Mouse (Mus musculus): ENCODE measurements around the gene Gsx2. TPM values are rescaled to one million over a fixed set of nuclear protein-coding genes. Genes with fewer than 3 reads are reported as not detected.

Gene Gsx2
- polyA plus RNA-seq, 1 experiment from 2014 or later, result not detected

DNA sequence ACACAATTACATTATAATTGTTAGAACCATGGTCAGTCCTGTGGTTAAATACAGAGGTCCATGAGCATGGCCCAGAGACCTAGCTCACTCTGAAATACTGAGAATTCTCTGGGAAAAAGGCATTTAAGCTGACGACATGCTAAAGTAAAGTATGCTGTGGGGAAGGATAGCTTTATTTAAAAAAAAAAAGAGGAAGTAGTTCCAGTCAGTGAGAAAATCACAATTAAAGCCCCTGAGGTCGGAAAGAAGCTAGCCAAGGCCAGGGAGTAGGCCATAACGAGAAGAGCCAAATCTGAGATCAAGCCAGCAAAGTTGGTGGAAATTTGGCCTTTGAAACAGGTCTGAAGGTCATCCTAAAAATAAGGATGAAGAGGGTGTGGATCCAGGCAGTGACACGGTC lies 24.3 kb upstream of the Gsx2 start:
- Histone ChIP-seq H3K4me2 (ENCODE audit: low read length) (no peak overlapping the region), H3K36me3 (ENCODE audit: control insufficient read depth, insufficient read depth, low read length) (no peaks in the 10 kb centered on the region), H3K4me1 (ENCODE audit: control insufficient read depth, insufficient read depth, low read length) (no peaks in the 10 kb centered on the region), H3K4me3 (replicated peaks; ENCODE audit: low read depth, low read length) (no peak overlapping the region), H3K9ac (replicated peaks; ENCODE audit: low read length) (no peak overlapping the region), H3K27me3 (ENCODE audit: control insufficient read depth, insufficient read depth, low read length) (peaks cover 10% of the 10 kb centered on the region), H3K27ac (replicated peaks; ENCODE audit: low read depth, low read length) (no peak overlapping the region), H3K9me3 (ENCODE audit: control insufficient read depth, low read length) (no peaks in the 10 kb centered on the region)
- ATAC-seq (ENCODE audit: low FRiP score, low TSS enrichment) (no peak), DNase-seq (no peak)
- 85% methylated on average over 4 of the region's 4 CpGs for WGBS

DNA sequence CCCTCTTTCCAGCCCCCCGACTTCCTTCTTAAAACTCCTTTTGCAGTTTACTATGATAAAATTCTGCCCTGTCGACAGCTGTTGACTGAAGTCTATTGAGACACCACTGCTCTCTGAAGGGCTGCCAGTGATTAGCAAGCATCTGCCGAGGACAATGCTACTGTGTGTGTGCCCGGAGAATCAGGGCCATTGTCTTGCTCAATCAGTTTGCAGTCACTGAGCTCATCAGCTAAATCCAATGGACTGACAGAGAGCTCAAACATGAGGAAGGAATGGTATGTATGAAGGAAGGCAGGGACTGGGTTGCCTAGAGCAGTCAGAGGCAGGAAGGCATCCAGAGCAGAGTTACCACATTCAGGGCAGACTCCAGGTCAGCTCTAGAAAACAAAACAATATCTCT lies 12.2 kb upstream of the Gsx2 start:
- Histone ChIP-seq H3K27ac (replicated peaks; ENCODE audit: low read depth, low read length) (no peak overlapping the region), H3K4me1 (ENCODE audit: control insufficient read depth, insufficient read depth, low read length) (0 out of 2 replicates have a peak, but pooled peaks cover 5% of the 10 kb centered on the region), H3K27me3 (ENCODE audit: control insufficient read depth, insufficient read depth, low read length) (peaks cover 51% of the 10 kb centered on the region), H3K9ac (replicated peaks; ENCODE audit: low read length) (no peak overlapping the region), H3K4me2 (ENCODE audit: low read length) (no peak overlapping the region), H3K9me3 (ENCODE audit: control insufficient read depth, low read length) (peaks cover 5% of the 10 kb centered on the region; the same call in 1 of the 2 replicates), H3K4me3 (replicated peaks; ENCODE audit: low read depth, low read length) (no peak overlapping the region), H3K36me3 (ENCODE audit: control insufficient read depth, insufficient read depth, low read length) (no peaks in the 10 kb centered on the region)
- ATAC-seq (ENCODE audit: low FRiP score, low TSS enrichment) (no peak), DNase-seq (no peak)
- WGBS, result 8% methylated on average over 4 of the region's 4 CpGs

DNA sequence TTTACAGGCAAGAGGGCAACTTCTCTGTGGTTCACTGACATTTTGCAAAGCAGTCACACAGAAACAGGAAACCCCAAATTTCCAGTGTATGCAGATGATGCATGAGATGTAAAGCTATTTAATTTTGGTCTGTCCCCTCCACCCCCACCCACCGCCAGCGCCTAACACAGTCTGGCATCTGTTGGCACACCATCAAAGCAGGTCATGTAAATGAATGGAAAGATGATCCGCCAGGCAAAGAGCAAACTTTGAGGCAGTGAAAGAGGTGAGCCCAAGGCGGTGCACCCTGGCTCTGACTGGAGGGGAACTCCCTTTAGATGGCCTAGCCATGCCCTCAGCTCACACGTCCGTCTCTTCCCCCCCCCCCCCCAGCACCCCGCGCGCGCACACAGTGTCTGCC lies 8.7 kb upstream of the Gsx2 start:
- DNase-seq, result no peak
- no peak for ATAC-seq (ENCODE audit: low FRiP score, low TSS enrichment)
- Histone ChIP-seq H3K27me3 (ENCODE audit: control insufficient read depth, insufficient read depth, low read length) (peaks cover 86% of the 10 kb centered on the region), H3K4me1 (ENCODE audit: control insufficient read depth, insufficient read depth, low read length) (0 out of 2 replicates have a peak, but pooled peaks cover 5% of the 10 kb centered on the region), H3K4me2 (ENCODE audit: low read length) (peak overlapping the region; percentile 66), H3K36me3 (ENCODE audit: control insufficient read depth, insufficient read depth, low read length) (no peaks in the 10 kb centered on the region), H3K9me3 (ENCODE audit: control insufficient read depth, low read length) (peaks cover 5% of the 10 kb centered on the region; the same call in 1 of the 2 replicates), H3K9ac (replicated peaks; ENCODE audit: low read length) (no peak overlapping the region), H3K4me3 (replicated peaks; ENCODE audit: low read depth, low read length) (peak overlapping the region; percentile 40), H3K27ac (replicated peaks; ENCODE audit: low read depth, low read length) (no peak overlapping the region)
- 4% methylated on average over 8 of the region's 10 CpGs for WGBS

DNA sequence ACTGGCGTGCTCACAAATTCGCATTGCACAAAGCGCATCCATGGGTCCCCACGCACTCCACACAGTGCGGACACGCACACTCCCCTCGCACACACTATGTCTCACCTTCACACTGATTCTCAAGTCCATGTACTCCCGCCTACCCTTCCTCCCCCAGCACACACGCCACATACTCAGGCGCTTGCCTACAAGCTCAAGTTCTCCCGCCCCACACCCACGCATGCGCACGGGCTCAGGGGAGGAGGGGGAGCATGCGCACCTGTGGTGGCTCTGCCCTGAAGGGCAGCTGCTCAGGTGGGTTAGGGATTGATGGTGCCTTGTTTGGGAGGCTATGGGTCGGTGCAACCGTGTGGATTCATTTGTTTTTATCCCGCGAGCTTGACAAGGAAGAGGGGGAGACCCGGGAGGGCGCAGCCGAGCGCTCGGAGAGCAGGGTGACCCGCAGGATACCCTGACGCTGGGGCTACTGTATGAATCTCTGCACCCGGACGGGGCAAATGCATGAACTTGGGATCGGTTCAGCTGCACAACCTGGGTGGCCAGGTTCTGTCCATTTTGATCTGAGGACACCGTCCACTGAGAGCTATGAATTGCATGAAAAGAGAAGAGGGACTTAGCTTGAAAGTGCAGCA lies 8.2 kb upstream of the Gsx2 start:
- H3K9me3 ChIP-seq (ENCODE audit: control insufficient read depth, low read length), result peaks cover 5% of the 10 kb centered on the region; the same call in 1 of the 2 replicates
- WGBS, result under 1% methylated on average over 30 of the region's 30 CpGs
- no peaks in the 10 kb centered on the region for H3K36me3 ChIP-seq (ENCODE audit: control insufficient read depth, insufficient read depth, low read length)
- 0 out of 2 replicates have a peak, but pooled peaks cover 5% of the 10 kb centered on the region for H3K4me1 ChIP-seq (ENCODE audit: control insufficient read depth, insufficient read depth, low read length)
- peak overlapping the region; percentile 66 for H3K4me2 ChIP-seq (ENCODE audit: low read length)
- peak overlapping the region; percentile 31; the same call in 1 of the 2 replicates for H3K9ac ChIP-seq (replicated peaks; ENCODE audit: low read length)
- peak overlapping the region; percentile 40 for H3K4me3 ChIP-seq (replicated peaks; ENCODE audit: low read depth, low read length)
- ATAC-seq (ENCODE audit: low FRiP score, low TSS enrichment), result no peak
- peak; percentile 81 for DNase-seq
- no peak overlapping the region for H3K27ac ChIP-seq (replicated peaks; ENCODE audit: low read depth, low read length)
- H3K27me3 ChIP-seq (ENCODE audit: control insufficient read depth, insufficient read depth, low read length), result peaks cover 91% of the 10 kb centered on the region

DNA sequence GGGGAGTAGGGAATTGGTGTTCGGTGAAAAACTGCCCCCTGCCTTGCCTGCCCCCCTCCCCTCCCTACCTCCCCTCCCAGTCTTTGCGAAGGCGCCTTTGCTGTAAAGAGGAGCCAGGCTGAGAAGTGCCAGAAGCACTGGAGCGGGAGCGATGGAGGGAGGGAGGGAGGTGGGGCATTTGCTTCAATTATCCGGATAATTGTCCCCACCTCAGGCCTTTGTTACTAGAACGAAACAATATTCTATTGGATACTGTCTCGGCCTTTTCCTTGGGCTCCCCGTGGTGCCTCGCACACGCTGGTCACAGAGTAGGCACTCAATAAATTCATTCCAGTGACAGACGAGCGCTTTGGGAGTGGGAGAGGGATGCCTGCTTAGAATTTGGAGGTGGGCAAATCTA lies 5.3 kb upstream of the Gsx2 start:
- no peak for ATAC-seq (ENCODE audit: low FRiP score, low TSS enrichment)
- no peak for DNase-seq
- WGBS, result 0% methylated on average over 13 of the region's 13 CpGs
- Histone ChIP-seq H3K9me3 (ENCODE audit: control insufficient read depth, low read length) (peaks cover 5% of the 10 kb centered on the region; the same call in 1 of the 2 replicates), H3K27me3 (ENCODE audit: control insufficient read depth, insufficient read depth, low read length) (peaks cover 100% of the 10 kb centered on the region), H3K4me2 (ENCODE audit: low read length) (no peak overlapping the region), H3K4me1 (ENCODE audit: control insufficient read depth, insufficient read depth, low read length) (0 out of 2 replicates have a peak, but pooled peaks cover 5% of the 10 kb centered on the region), H3K27ac (replicated peaks; ENCODE audit: low read depth, low read length) (no peak overlapping the region), H3K4me3 (replicated peaks; ENCODE audit: low read depth, low read length) (no peak overlapping the region), H3K36me3 (ENCODE audit: control insufficient read depth, insufficient read depth, low read length) (no peaks in the 10 kb centered on the region), H3K9ac (replicated peaks; ENCODE audit: low read length) (no peak overlapping the region)

DNA sequence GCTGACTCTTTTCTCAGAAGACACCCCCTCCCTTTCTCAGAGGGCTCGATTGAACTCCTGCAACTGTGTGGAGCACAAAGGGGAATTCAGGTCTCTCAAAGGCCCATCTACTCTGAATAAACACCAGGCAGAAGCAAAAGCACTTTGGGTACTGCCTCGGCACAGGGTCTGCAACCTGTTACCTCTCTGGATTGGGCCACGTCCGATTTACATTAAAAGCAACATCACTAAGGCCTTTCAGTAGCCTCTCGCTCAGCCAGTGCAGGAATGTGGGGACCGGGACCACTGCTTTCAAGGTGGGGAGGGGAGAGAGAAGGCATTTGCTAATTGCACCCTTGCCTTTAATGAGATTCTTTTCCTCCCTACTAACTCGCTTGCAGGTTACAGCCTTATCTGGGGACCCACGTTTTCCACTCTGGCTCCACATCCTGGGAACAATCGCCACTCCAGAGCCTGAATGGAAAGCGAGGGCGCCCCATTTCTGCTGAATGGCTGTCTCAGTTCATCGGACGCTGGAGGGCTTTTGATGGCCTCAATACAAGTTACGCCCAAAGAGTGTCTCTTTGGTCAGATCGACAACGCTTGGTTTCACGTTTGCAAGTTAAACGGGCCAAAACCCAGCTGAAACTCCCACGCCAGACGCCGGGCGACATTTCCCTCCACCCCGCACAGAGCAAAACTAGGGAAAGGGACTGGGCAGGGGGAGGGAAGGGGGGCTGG lies 4.6 kb upstream of the Gsx2 start:
- H3K9me3 ChIP-seq (ENCODE audit: control insufficient read depth, low read length), result peaks cover under 1% of the 10 kb centered on the region; the same call in 1 of the 2 replicates
- no peak overlapping the region for H3K9ac ChIP-seq (replicated peaks; ENCODE audit: low read length)
- no peak overlapping the region for H3K4me2 ChIP-seq (ENCODE audit: low read length)
- no peaks in the 10 kb centered on the region for H3K36me3 ChIP-seq (ENCODE audit: control insufficient read depth, insufficient read depth, low read length)
- H3K27ac ChIP-seq (replicated peaks; ENCODE audit: low read depth, low read length), result no peak overlapping the region
- under 1% methylated on average over 23 of the region's 23 CpGs for WGBS
- peaks cover 9% of the 10 kb centered on the region; the same call in 1 of the 2 replicates for H3K4me1 ChIP-seq (ENCODE audit: control insufficient read depth, insufficient read depth, low read length)
- ATAC-seq (ENCODE audit: low FRiP score, low TSS enrichment), result no peak
- no peak for DNase-seq
- no peak overlapping the region for H3K4me3 ChIP-seq (replicated peaks; ENCODE audit: low read depth, low read length)
- H3K27me3 ChIP-seq (ENCODE audit: control insufficient read depth, insufficient read depth, low read length), result peaks cover 100% of the 10 kb centered on the region

DNA sequence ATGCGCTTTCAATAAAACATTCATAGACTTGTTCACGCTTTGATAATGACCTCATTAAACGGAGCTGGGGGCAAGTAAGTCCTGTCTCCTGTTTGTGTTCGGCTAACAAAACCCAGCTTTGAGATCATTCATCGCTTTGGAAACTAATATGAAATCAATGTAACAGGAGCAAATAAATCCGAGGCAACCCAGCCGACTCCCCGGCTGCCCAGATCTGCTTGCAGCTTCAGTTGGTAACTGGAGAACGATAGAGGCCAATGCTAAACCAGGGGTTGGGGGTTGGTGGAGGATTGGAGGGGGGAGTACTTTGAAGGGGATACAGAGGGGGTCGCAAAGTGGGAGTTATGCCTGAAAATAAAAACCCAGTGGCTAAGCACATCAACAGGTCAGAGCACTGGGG lies 3.5 kb upstream of the Gsx2 start:
- Histone ChIP-seq H3K36me3 (ENCODE audit: control insufficient read depth, insufficient read depth, low read length) (no peaks in the 10 kb centered on the region), H3K9me3 (ENCODE audit: control insufficient read depth, low read length) (no peaks in the 10 kb centered on the region), H3K9ac (replicated peaks; ENCODE audit: low read length) (no peak overlapping the region), H3K27me3 (ENCODE audit: control insufficient read depth, insufficient read depth, low read length) (peaks cover 100% of the 10 kb centered on the region), H3K27ac (replicated peaks; ENCODE audit: low read depth, low read length) (no peak overlapping the region), H3K4me1 (ENCODE audit: control insufficient read depth, insufficient read depth, low read length) (peaks cover 11% of the 10 kb centered on the region; the same call in 1 of the 2 replicates), H3K4me2 (ENCODE audit: low read length) (no peak overlapping the region), H3K4me3 (replicated peaks; ENCODE audit: low read depth, low read length) (no peak overlapping the region)
- no peak for ATAC-seq (ENCODE audit: low FRiP score, low TSS enrichment)
- WGBS, result under 1% methylated on average over 10 of the region's 10 CpGs
- DNase-seq, result no peak

DNA sequence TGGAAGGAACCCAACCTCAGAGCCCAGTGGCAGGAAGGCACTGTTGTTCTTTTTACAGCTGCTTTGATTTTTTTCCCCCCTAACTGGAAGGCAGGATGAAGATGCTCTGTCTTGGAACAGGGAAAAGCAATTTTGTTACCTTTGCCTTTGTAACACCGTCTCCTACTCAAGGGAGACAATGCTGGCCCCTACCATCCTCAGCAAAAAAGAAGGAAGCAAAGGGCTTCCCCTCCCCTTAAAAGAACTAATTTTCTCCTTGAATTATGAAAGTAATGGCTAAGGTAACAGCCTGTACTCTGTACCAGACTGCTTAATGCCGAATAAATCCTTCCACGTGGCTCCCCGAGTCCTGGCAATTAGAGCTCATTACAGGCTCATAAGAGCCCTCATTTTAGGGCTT lies 2.9 kb upstream of the Gsx2 start:
- WGBS, result under 1% methylated on average over 4 of the region's 4 CpGs
- Histone ChIP-seq H3K4me1 (ENCODE audit: control insufficient read depth, insufficient read depth, low read length) (peaks cover 8% of the 10 kb centered on the region; the same call in 1 of the 2 replicates), H3K27me3 (ENCODE audit: control insufficient read depth, insufficient read depth, low read length) (peaks cover 100% of the 10 kb centered on the region), H3K9ac (replicated peaks; ENCODE audit: low read length) (no peak overlapping the region), H3K4me2 (ENCODE audit: low read length) (no peak overlapping the region), H3K36me3 (ENCODE audit: control insufficient read depth, insufficient read depth, low read length) (no peaks in the 10 kb centered on the region), H3K9me3 (ENCODE audit: control insufficient read depth, low read length) (no peaks in the 10 kb centered on the region), H3K4me3 (replicated peaks; ENCODE audit: low read depth, low read length) (no peak overlapping the region), H3K27ac (replicated peaks; ENCODE audit: low read depth, low read length) (no peak overlapping the region)
- ATAC-seq (ENCODE audit: low FRiP score, low TSS enrichment), result no peak
- no peak for DNase-seq

All from midbrain, embryonic 14.5 days (tissue).